Mouse (Mus musculus) left cerebral cortex, adult 8-10 months (tissue): Measurements from ENCODE around the gene Gorab. TPM values are rescaled to one million over a fixed set of nuclear protein-coding genes. Genes with fewer than 3 reads are reported as not detected.

ENCODE experiments used
- DNase-seq, 2 experiments: peaks; one replicate each; pipeline ENCODE4 v3.0.0; 2022; ENCODE audit warnings: low spot score in 2 of 2
- total RNA-seq, 4 experiments: library from RNA; stranded (reverse); gene quantifications; 2 replicates each; pipeline ENCODE4 v1.2.4; 2022

Gorab gene
- 10 to 100 TPM in 3 of 4 experiments, 1 to 10 TPM in 1; 10.0 to 11.4 (median 10.6) TPM for total RNA-seq

DNA sequence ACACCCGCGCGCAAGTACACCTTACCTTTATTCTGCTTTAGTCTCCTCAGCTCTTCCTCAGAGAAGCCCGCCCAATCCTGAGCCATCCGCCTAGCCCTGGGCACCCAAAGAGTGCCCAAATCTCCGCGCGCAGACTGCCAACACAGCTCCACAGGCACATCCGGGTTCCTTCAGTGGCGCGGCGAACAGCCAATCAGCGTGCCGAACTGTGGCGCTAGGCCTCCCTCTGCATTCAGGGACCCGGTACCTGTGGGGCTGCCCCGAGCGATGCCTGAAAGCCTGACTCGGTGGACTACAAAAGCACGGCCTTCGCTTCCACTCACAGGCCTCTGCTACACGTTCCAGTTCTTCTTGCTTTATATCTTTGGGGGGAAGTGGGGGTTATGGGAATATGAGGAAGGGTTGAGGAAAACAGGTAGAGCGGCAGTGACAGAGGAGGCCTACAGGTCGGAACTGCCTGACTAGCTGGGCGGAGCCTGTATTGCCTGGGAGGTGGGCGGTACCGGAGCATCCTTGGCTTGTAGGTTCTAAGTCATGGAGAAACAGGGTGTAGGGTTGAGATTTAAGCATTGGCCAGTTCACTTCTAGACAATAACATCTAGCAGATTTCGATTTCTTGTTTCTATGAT lies at the start of gene Gorab:
Gorab (minus strand) TSS at position 172 of the 629 bp plus-strand sequence.
- peak; percentile 93 to 98 for DNase-seq

DNA sequence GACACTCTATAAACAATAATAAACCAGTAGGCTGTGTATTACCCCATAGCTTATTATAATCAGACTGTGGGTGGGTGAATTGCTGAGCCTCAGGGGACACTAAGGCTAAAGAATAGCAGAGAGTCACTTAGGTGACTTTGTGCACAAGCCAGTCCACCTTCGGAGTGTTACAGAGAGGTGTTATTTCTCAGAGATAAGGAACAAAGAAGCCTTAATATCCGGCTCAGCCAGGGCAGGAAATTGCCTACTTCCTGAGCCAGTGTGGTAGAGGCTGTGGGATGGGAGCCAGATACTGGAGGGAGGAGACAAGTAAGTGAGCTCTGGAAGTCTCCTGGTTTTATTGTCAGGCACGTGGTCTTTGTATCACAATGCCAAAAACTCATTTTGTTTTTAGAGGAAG lies 40.4 kb upstream of the Gorab start:
- no peak for DNase-seq

DNA sequence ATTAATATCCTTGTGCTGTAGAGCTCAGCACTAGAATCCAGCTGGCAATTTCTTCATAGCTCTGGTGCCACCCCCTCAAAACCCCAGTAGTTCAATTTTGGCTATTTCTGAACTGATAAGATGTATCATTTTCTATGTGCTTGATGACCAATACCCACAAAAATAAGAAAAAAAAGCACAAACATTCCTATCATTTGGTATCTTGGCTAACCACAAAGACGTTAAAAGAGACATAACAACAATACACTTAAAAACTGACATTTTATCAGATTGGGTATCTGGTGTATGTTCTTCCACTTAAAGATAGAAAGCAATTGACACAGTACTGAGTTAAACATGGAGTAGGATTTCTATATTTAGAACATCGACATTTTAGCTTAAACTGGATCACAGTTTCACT lies 35.5 kb upstream of the Gorab start:
- DNase-seq = no peak

DNA sequence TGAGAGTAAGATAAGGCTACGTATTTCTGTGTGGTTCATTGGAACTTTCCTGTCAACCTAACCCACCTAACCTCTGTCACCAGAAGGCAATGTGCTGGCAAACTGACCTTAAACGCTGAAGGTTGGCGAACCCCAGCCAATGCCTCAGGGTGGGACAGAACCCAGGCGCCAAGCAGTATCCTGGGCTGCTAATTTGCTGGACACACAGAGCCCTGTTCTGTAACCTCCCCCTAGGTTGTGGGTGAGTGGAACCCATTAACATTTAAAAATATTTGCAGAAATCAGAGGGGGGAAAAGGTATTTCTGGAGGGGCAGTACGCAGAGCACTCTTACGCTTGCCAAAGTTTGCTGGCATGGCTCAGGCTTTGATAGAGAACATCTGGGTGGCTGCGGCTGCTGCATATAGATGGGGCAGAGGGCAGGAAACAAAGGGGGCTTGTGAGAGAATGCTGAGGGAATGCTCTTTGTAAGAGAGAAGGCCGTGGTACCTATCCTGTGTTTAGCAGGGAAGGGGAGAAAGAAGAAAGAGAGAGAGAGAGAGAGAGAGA lies 20.1 kb upstream of the Gorab start:
- DNase-seq = no peak

DNA sequence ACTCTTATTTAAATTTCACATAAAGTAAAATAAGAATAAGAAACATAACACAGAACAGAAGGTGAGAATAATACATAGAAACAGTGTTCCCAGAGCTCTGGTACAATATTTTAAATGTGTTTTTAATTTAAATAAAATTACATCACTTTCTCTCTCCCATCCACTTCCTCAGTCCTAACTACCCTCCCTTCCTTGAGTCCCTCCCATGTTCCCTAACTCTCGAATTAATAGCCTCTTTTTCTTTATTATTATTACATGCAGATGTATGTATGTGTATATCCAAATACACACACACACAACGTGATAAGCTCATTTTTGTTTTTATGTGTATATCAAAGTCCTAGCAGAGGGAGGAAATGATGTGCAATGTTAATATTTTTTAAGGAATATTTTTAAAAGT lies 13.7 kb upstream of the Gorab start:
- no peak for DNase-seq

DNA sequence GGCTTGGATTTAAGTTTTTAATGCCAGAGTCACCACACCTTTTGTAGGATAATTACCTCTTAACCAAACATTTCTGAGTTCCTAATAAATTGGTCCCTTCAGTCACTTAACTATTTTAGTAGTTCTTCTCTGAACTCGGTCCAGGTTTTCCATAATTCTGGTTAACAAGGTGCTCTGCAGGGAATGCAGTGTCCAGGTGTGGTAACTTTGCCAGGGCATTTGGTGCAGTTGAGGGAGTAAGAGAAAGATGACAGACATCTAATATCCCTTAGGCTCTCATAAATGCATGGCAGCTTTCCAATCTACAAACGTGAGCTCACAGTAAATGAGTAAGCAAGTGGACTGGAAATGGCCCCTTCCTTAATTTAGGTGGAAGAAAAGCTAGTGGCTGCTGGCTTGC lies 10.7 kb upstream of the Gorab start:
- no peak for DNase-seq

DNA sequence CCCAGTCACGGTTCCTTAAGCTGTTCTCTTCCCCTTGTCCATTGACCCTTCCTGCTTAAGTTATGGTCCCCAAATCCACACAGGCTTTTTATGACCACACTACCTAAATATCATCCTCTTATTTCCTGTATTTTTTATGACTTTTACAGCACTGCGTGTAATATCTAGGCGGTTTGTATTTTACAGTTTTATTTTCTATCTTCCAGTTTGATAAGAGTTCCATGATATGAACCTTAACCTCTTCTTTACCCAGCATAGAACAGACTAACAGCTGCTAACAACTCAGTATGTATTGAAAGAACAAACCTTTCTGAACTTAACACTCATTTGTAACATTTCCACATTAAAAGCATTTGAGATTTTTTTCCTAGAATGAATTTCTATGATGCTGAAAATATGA lies 2.7 kb upstream of the Gorab start:
- DNase-seq = no peak

DNA sequence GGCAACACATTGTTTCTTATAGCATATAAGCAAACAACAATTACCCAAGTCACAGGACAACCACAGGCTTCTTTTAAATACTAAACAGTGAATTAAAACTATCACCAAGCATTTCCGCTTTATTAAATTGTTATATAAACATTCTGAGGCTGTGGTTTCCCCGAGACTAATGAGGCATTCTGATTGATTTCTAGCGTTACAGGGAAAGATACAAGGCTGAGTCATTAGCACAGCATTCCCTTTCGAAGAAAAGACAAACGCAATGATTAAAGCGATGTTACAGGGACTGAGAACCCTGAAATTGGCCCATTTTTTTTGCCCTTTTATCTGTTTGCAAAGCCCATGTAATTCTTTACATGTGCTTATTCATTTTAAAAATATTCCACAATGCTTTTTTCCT lies 12.1 kb downstream of the Gorab start:
- no peak for DNase-seq

DNA sequence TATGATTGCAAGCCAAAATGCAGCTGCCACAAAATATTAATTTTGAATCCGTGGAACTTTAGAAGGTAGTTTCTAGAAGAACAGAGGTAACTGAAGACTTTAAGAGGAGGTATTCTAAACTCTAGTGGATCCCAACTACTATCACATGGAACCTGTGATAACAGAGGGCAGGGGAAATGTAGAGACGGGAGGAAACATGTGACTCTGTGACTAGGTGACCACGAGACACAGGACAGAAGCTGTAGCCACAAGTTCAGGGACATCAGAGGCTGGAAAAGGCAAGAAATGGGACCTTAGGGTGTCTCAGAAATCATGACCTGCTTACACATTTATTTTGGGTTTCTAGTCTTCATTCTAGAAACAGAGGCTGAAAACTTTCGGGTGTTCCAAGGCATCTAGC lies 13.4 kb downstream of the Gorab start:
- no peak for DNase-seq

DNA sequence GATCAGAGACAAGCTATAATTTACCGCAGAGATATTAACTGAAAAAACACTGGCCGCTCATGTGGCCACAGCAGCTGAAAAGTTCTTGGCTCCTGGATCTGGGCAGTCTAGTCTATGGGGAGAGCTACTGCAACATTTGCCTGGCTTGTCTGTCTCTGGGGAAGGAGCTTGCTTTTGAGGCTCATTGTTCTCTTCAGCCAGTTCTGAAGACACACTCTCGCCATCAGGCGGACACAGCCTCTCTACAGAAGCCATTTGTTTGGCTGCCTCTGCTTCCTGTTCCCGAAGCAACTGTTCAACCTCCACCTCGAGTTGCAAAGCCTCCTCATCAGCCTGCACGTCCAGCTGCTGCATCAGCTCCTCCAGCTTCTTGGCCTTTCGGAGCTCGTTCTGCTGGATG lies 17.3 kb downstream of the Gorab start:
- no peak for DNase-seq

DNA sequence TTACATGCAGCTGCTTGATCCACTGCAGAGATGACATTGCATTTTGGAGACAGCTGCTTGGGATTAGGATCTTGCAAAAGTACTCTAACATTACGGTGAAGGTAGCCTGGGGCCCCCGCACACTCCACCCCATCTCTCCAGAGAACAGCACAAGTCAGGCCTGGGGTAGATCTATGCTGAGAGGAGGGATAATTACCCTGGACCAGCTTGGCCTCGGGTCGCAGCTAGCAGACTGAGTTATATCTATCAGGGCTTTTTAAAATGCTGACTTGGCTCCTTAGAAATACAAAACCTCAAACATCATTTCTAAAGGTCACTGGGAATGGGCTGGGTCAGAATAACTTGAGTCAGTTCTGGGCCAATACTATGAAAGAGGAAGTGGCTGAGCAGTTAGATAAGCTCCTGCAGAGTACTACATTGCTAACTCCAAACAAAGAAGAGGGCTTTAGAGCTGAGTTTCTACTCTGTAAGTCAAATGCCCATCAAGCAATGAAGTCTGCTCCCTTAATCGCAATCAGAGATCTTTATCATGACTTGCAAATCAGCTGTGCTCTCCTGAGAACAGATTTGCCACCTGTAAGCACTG lies 19.9 kb downstream of the Gorab start:
- DNase-seq = no peak

DNA sequence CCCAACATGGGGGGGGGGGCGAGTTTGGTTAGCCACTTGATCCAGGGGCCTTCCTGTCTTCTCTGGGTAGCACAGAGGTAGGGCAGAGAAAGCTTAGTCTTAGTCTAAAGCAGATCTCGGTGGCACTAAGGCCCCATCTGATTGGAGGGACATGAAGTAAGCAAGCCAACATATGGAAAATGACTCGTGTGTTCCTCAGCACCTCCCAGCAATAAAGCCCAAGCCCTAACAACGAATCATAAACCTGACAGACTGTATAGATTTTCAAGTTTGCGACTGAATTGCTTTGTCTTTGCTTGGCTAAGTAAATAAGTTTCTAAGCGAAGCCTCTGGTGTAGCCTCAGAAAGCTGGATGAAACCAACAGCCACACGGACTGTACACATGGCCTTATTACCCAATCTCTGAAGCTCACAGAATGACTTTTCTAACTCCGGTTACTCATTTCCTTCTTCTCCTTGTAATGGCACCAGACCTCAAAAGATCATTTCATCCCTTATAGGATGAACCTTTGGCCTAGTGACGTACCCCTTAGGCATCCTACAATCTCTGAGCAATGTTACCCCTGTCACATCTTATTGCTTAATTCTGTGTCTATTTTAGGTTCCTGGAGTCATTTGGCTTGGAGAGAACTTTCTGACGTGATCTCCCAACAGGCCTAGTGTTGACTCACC lies 21.3 kb downstream of the Gorab start:
- DNase-seq = no peak

DNA sequence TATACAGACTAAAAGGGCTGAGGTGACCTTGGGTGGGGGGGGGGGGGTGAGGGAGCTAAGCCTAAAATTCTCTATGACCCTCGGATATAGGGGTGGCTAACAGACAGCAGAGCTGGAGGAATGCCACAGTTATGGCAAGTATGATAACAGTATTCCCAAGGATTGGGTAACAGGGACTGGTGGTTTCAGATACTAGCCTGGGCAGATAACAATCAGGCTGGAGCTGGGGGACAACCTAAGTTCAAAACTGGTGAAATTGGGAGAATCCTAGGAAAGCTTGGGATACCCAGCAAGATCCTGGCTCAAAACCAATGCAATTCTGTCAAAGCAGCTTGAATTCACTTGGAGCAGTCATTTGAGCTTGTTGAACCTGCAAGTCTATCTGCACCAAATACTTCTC lies 22.9 kb downstream of the Gorab start:
- DNase-seq = no peak

DNA sequence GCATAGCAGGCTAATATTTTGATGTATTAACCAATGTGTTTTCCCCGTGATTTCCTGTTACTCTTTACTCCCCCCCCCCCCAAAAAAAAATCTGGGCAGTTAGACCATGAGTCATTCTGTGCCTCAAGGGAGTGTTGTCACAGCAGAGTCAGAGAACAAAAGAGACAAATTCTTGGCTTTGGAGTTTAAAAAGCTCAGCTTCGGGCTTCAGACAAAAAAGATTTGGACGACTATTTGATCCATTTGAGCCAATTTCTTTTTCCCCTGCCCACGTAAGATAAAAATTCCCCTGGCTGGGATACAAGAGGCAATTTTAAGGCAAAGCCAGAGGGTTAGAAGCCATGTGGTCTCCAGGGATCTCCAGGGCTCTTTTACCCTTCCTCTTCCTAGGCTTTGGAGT lies 23.4 kb downstream of the Gorab start:
- DNase-seq = no peak

DNA sequence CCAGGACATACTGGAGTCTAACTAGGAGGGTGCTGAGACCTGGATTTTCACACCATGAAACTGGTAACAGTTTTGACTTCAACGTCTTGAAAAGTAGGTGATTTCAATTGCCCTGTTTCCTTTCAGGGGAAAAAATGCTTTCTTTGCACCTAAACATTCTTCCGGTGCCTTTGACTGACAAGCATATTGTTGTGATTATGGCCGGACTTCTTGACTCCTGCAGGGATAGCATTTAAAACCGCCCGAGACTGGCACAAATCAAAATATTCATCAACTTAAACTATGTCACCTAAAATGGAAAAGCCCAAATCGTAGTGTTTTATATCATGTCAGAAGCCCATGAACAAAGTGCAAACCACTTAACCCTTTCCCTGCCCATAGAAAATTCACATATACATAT lies 25.5 kb downstream of the Gorab start:
- no peak for DNase-seq

DNA sequence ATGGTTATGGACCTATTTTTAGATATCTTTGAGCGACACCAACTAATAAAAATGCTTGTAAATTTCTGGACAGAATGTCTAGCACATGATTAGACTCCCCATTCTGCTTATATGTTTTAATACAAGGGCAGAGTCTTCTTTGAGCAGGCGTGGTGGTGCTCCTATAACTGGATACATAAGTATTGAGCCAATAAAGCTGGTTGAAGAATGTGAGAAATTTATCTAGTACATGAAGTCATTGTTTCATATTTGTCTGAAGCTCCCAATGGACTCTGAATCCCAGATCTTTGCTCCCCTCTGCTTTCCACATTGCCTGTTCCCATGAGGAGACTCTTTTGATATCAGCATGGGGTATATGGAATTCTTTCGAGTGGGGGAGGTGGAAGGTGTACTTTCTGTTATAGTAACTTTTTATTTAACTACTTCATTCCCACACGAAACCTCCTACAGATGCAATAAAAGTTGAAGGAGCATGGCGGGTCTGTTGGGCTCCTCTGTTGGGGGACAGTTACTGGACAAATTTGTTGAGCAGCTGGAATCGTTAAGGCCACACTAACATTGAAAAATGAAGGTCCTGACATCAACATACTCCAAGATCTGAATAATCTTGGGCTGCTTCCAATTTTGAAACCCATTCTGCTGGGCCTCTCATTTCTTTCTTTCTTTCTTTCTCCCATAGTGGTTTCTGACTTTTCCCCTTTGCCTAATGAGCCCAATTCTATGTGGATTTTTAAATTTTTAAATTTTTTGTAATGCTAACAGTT lies 26.5 kb downstream of the Gorab start:
- DNase-seq = no peak

DNA sequence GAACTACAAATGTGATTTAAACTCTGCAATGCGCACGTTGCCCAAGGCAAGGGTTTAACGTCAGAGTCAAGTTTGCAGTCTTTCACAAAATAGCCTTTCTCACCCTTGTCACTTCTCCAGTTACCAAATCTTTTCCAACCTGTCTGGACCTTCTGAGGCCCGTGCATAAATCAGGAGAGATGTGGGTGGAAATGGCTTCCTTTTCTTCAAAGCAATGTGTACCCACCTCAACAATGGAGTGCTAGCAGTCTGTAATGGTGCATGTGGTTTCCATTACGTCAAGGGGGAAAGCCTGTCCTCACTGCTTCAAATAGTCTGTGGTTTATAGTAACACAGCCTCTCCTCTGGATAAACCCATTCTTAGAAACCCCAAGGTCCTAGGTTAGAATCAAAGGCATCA lies 29.0 kb downstream of the Gorab start:
- DNase-seq = no peak

DNA sequence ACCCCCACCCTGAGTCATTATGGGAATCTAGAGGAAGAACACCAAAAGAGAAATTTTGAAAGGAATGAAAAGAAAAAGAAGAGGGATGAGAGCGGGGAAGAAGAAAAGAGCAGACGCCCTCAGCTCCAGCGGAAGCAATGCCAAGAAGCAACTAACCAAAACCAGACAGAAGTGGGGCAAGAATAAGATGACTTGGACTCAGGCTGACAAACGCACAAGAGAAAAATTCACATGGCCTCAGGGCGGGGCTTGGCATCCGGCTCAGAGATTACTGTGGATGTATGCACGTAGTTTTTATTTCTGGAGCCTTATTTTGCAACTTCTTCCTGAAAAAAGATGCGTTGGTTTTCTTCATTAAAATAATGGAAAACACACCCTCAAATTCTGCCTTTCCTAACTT lies 41.3 kb downstream of the Gorab start:
- no peak for DNase-seq

DNA sequence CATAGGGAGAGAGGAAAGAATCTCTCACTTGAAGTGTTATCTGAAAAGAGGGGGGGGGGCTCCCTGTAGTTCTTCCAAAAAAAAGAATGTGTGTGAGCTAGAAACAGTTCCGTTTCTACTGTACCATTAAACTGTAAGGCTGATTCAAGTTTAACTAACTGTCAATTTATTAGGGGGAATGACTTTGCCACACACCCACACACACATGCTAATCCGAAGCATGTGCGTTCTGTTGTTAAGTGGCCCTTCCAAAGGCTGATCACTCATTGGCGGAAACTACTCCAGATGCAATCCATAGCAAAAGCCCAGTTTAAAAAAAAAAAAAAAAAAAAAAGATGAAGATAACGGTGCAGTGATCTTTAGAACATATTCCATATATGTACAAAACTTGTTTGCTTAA lies 42.1 kb downstream of the Gorab start:
- no peak for DNase-seq

DNA sequence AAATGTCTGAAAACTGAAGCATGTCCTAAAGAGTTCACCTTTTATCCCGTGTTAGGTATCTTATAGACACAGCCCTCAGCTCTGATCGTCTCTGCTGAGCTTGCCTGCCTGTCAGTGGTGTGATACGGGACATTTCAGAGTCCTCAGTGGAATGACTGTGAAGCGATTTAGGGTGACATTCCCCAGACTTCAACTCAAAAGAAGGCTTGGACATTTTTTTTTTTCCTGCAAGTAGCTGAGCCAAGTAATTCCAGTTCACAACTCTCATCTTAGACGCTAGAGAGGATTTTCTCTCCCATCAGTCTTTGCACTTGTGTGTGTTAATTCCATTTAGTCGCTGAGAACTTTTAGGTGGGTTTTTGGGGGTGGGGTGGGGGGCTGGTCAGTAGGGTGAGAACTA lies 42.7 kb downstream of the Gorab start:
- no peak for DNase-seq

DNA sequence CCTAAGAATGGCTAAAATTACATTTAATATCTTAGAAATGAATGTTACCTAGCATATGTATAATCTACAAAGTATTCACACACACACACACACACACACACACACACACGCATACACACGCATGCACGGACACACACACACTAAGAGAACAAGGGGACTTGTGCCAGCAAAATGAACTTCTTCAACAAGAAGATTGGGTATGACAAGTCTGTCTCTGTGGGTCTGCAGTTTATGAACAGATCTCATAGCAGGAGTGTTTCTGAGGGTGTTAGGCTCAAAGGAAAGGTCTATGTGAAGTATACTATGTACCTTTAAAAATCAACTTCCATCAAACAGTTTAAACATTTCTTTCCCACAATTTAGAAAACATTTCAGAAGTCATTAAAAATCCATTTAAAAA lies 43.9 kb downstream of the Gorab start:
- no peak for DNase-seq

DNA sequence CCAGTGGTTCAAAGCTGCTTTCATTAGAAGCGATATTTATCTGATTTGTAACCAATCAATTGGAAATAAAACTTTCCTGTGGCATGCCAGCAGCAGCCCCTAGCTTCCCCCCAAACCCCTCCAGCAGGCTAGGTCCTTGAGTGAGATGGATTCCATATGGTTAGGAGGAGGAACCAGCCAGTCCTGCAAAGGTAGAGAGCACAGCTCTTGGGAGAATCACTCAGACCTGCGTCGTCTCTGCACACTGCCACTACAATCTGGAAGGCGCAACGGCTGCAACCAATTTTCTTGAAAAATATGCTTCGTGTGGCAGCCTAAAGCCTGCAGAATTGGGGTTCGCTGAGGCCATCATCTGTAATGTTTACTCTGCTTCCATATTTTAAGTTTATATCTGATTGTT lies 45.3 kb downstream of the Gorab start:
- no peak for DNase-seq
